Mouse (Mus musculus) embryonic facial prominence, embryonic 11.5 days (tissue): Measurements from ENCODE around the gene Fndc7. TPM values are rescaled to one million over a fixed set of nuclear protein-coding genes. Genes with fewer than 3 reads are reported as not detected.

ENCODE experiments used
- ATAC-seq: fragments of 200-750 bp; cut with Nextera tagmentation; replicated peaks from 2 replicates; pipeline ENCODE4 v1.8.0; 2017; ENCODE audit warnings: low read depth; ENCODE audit not compliant: insufficient number of reproducible peaks, low FRiP score, low TSS enrichment
- DNase-seq: peaks from one replicate; pipeline ENCODE4 v3.0.0-alpha.2; 2015; ENCODE audit warnings: low spot score
- H3K27ac ChIP-seq: fragments of 300-500 bp; sonication (generic); replicated peaks from 2 replicates; pipeline ENCODE4 v1.5.1; 2014; ENCODE audit warnings: mild to moderate bottlenecking, low read depth, low read length, control low read depth
- H3K27me3 ChIP-seq: fragments of 300-500 bp; sonication (generic); 2 replicates; pipeline ENCODE4 v1.6.1; 2014; ENCODE audit warnings: mild to moderate bottlenecking, low read length, moderate library complexity, mixed read lengths; ENCODE audit not compliant: control insufficient read depth, insufficient read depth
- H3K36me3 ChIP-seq: fragments of 300-500 bp; sonication (generic); replicated peaks from 2 replicates; pipeline ENCODE4 v1.6.1; 2014; ENCODE audit warnings: low read depth, mild to moderate bottlenecking, low read length, moderate library complexity, mixed read lengths; ENCODE audit not compliant: control insufficient read depth, insufficient read depth
- H3K4me1 ChIP-seq: fragments of 300-500 bp; sonication (generic); 2 replicates; pipeline ENCODE4 v1.6.1; 2014; ENCODE audit warnings: low read length, mixed read lengths; ENCODE audit not compliant: control insufficient read depth, insufficient read depth
- H3K4me2 ChIP-seq: fragments of 300-500 bp; sonication (generic); 2 replicates; pipeline ENCODE4 v1.6.1; 2014; ENCODE audit warnings: low read depth, mild to moderate bottlenecking, control low read depth, low read length, moderate library complexity
- H3K4me3 ChIP-seq: fragments of 300-500 bp; sonication (generic); 2 replicates; pipeline ENCODE4 v1.5.1; 2014; ENCODE audit warnings: low read depth, low read length, control low read depth
- H3K9ac ChIP-seq: fragments of 300-500 bp; sonication (generic); replicated peaks from 2 replicates; pipeline ENCODE4 v1.6.1; 2014; ENCODE audit warnings: mild to moderate bottlenecking, control low read depth, low read length
- H3K9me3 ChIP-seq: fragments of 300-500 bp; sonication (generic); replicated peaks from 2 replicates; pipeline ENCODE4 v1.6.1; 2016; ENCODE audit warnings: mild to moderate bottlenecking, low read length, inconsistent platforms, mixed read lengths; ENCODE audit not compliant: control insufficient read depth
- WGBS: fragments of 180-500 bp; shearing (Covaris S2); extraction: QIAGEN DNeasy Blood & Tissue Kit; methylation state at CpG from one replicate; pipeline ENCODE4 v1.1.7; 2014; 5-methylcytosine and 5-hydroxymethylcytosine counted together
- polyA plus RNA-seq: library from polyadenylated mRNA; unstranded; fragments of >200 nt; fragmentation: Nextera tagmentation; extraction: Ambion mirVana; gene quantifications from 2 replicates; pipeline ENCODE4 v1.2.1, GENCODE M21; 2014

The Fndc7 gene
- not detected in 2 replicates for polyA plus RNA-seq

DNA sequence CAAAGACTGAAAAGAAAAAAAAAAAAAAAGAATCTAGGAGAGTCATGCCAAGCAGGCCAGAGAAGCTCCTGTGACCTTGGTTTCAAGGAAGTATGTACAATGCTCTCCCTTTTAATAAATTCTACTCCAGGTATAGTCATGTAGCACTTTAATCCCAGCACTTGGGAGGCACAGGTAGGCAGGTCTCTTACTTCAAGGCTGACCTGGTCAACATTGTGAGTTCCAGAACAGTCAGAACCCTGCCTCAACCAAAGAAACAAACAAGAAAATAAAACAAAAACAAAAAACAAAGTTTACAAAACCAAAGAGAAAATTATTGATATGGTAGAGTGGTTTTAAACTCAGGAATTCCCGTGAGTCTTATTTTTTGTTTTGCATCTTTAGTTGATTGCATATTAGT is at the start of gene Fndc7:
TSS of gene Fndc7 (minus strand) at position 101 of the 400 bp plus-strand sequence.
- 90% methylated on average over 1 of the region's 1 CpGs for WGBS
- Histone ChIP-seq H3K9ac (no peak within 1 kb of the TSS), H3K4me3 (no peak within 1 kb of the TSS), H3K27me3 (no peaks in the 10 kb centered on the region), H3K4me1 (no peaks in the 10 kb centered on the region), H3K9me3 (no peaks in the 10 kb centered on the region), H3K27ac (no peak within 1 kb of the TSS), H3K36me3 (no peaks in the 10 kb centered on the region), H3K4me2 (no peak within 1 kb of the TSS)
- DNase-seq (no peak), ATAC-seq (no peak)

- no peak within 1 kb of the TSS for H3K9ac ChIP-seq
- H3K4me2 ChIP-seq: peak within 1 kb of the TSS; percentile 51
- DNase-seq (no peak), ATAC-seq (no peak)
- H3K4me1 ChIP-seq: no peaks in the 10 kb centered on the region
- H3K27me3 ChIP-seq: no peaks in the 10 kb centered on the region
- H3K36me3 ChIP-seq: no peaks in the 10 kb centered on the region
- H3K27ac ChIP-seq: no peak within 1 kb of the TSS
- H3K4me3 ChIP-seq: peak within 1 kb of the TSS; percentile 19; the same call in 1 of the 2 replicates
- no peaks in the 10 kb centered on the region for H3K9me3 ChIP-seq
- 81% methylated on average over 5 of the region's 5 CpGs for WGBS
These were observed 49.8 kb upstream of the Fndc7 start, which contains the start of gene Henmt1 for GRCm38 (mm10) chr3:108939573-108939972. TSS of gene Henmt1 (plus strand) at chr3:108939873.

DNA sequence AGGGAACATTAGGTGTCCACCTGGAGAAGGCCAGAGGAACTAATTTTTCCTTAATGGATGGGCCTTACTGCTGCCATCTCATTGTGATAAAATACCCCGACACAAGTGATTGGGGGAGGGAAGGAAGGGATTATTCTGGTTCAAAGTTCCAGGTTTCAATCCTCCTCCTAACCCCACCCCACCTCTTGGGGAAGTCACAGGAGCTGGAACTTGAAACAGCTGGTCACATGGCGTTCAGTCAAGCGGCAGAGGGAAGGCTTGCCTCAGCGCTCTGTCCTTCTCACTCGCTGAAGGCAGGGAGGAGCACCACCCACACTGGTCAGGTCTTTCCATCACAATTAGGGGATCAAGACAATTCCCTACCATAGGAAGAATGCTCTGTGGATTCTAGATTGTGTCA is 48.9 kb upstream of the Fndc7 start:
- Histone ChIP-seq H3K27ac (no peak overlapping the region), H3K4me3 (no peak overlapping the region), H3K4me2 (no peak overlapping the region), H3K27me3 (no peaks in the 10 kb centered on the region), H3K9me3 (no peaks in the 10 kb centered on the region), H3K36me3 (no peaks in the 10 kb centered on the region), H3K9ac (no peak overlapping the region), H3K4me1 (no peaks in the 10 kb centered on the region)
- no peak for DNase-seq
- ATAC-seq: no peak
- WGBS: 92% methylated on average over 5 of the region's 5 CpGs

DNA sequence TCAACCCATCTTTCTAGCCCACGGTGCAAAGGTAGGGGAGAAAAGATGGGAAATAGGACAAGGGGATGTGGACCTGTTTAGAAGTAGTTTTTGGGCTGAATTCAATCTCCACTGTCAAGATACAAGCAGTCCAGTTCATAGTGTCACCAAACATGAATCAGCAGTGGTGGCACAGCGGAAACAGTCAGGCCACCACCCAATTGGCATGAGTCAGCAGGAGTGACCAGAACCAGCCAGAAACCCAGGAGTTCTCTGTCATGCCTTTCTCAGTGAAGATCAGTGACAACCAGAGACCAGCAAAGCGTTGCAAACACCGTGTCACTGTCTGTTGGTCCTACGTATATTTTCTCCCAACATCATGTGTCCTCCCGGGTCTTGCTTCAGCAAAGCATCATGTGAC is 43.7 kb upstream of the Fndc7 start:
- H3K9me3 ChIP-seq: no peaks in the 10 kb centered on the region
- WGBS: 91% methylated on average over 6 of the region's 6 CpGs
- no peak overlapping the region for H3K9ac ChIP-seq
- H3K4me1 ChIP-seq: no peaks in the 10 kb centered on the region
- no peak overlapping the region for H3K4me3 ChIP-seq
- H3K27me3 ChIP-seq: no peaks in the 10 kb centered on the region
- DNase-seq (no peak), ATAC-seq (no peak)
- H3K36me3 ChIP-seq: no peaks in the 10 kb centered on the region
- no peak overlapping the region for H3K27ac ChIP-seq
- H3K4me2 ChIP-seq: no peak overlapping the region

- DNase-seq (no peak), ATAC-seq (no peak)
- Histone ChIP-seq H3K4me1 (no peaks in the 10 kb centered on the region), H3K4me2 (no peak overlapping the region), H3K9me3 (no peaks in the 10 kb centered on the region), H3K9ac (no peak overlapping the region), H3K4me3 (no peak overlapping the region), H3K27me3 (no peaks in the 10 kb centered on the region), H3K36me3 (no peaks in the 10 kb centered on the region), H3K27ac (no peak overlapping the region)
- 61% methylated on average over 1 of the region's 1 CpGs for WGBS
These were observed 36.5 kb upstream of the Fndc7 start for GRCm38 (mm10) chr3:108926308-108926707.

DNA sequence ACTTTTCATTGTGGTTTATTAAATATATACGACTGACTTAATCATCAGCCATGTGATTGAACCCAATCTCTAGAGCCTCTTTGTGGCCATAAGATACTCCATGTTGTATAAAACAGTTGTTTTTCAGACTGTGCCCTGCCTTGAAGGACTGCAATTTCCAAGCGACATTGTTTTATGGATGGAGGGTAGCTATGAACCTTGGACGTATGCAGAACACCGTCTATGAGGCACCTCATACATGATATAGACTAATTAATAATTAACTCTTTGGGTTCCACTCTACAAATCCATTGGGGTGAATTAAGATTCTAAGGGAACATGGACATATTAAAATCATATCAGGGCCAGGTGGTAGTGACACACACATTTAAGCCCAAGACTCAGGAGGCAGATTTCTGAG is 35.9 kb upstream of the Fndc7 start:
- ATAC-seq (no peak), DNase-seq (no peak)
- Histone ChIP-seq H3K9ac (no peak overlapping the region), H3K4me2 (no peak overlapping the region), H3K36me3 (no peaks in the 10 kb centered on the region), H3K9me3 (no peaks in the 10 kb centered on the region), H3K27me3 (no peaks in the 10 kb centered on the region), H3K27ac (no peak overlapping the region), H3K4me1 (no peaks in the 10 kb centered on the region), H3K4me3 (no peak overlapping the region)
- WGBS: 93% methylated on average over 4 of the region's 4 CpGs

DNA sequence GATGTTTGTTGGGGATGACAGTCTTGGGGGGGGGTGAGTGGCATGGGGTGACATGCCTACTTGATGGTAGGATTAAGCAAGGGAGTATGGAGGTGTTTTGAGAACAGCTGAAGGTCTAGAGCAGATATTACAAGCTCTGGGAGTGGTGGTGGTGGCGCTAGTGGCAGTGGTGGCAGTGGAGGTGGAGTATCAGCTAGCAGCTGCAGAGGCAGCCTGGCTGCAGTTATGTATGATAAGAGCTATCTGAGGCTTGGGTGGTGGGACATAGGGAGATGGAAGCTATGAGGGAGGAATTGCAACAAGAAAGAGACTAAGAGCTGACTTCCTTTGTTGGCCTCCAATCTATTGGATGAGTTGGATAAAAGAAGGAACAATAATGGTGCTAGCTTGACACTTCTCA is 32.0 kb upstream of the Fndc7 start:
- no peak overlapping the region for H3K4me2 ChIP-seq
- WGBS: 76% methylated on average over 1 of the region's 1 CpGs
- no peak overlapping the region for H3K9ac ChIP-seq
- ATAC-seq (no peak), DNase-seq (no peak)
- H3K9me3 ChIP-seq: no peaks in the 10 kb centered on the region
- H3K27ac ChIP-seq: no peak overlapping the region
- H3K36me3 ChIP-seq: no peaks in the 10 kb centered on the region
- no peaks in the 10 kb centered on the region for H3K27me3 ChIP-seq
- no peaks in the 10 kb centered on the region for H3K4me1 ChIP-seq
- H3K4me3 ChIP-seq: no peak overlapping the region

GRCm38 (mm10) chr3:108920442-108921070 is 30.7 kb upstream of the Fndc7 start:
- no peak overlapping the region for H3K4me3 ChIP-seq
- no peak overlapping the region for H3K9ac ChIP-seq
- ATAC-seq (no peak), DNase-seq (no peak)
- no peaks in the 10 kb centered on the region for H3K4me1 ChIP-seq
- 88% methylated on average over 3 of the region's 3 CpGs for WGBS
- H3K27me3 ChIP-seq: no peaks in the 10 kb centered on the region
- no peak overlapping the region for H3K27ac ChIP-seq
- H3K36me3 ChIP-seq: no peaks in the 10 kb centered on the region
- no peak overlapping the region for H3K4me2 ChIP-seq
- H3K9me3 ChIP-seq: no peaks in the 10 kb centered on the region
